Mouse (Mus musculus) heart, postnatal 0 days (tissue): Measurements from ENCODE around the gene Cebpb.

Source experiments
- CTCF ChIP-seq: IDR thresholded peaks from 2 replicates; pipeline ENCODE4 v1.5.1; 2016; ENCODE audit warnings: antibody characterized with exemption, control low read depth, low read depth
- EP300 ChIP-seq: IDR thresholded peaks from 2 replicates; pipeline ENCODE4 v1.6.1; 2016; ENCODE audit warnings: antibody characterized with exemption, low read depth

DNA sequence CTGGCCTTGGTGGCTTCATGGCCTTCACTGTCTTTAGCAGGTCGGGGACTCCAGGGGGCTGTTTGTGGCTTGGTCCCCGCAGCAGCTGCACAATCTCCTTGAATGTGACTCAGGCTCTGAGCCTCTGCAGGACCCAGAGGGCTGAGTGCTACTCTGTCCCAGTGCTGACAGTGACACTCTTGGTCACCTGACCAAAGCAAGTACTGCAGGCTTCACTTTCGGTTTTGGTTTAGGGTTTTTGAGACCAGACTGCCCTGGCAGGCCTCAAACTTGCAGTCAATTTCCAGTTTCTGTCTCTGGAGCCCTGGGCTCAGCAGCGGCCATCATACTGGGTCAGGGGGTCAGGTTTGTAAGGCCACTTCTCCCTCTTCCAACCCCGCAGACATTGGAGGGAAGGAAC lies 9.2 kb downstream of the Cebpb start:
- TF ChIP-seq CTCF (no peak), EP300 (no peak)
